Mouse (Mus musculus) C2C12 (cell line): Measurements from ENCODE around the gene Eef1a1. TPM values are rescaled to one million over a fixed set of nuclear protein-coding genes. Genes with fewer than 3 reads are reported as not detected.
"Not testable (repeated sequence)": the region's sequence is repeated elsewhere in the genome, so short reads cannot be mapped to it uniquely, and the experiment has no call there.

ENCODE experiments used
- H3K27me3 ChIP-seq: one replicate; pipeline ENCODE4 v1.6.1; 2011; ENCODE audit not compliant: control insufficient read depth, insufficient read depth, insufficient read length
- H3K36me3 ChIP-seq: one replicate; pipeline ENCODE4 v1.6.1; 2011; ENCODE audit not compliant: control insufficient read depth, insufficient read depth
- H3K4me3 ChIP-seq: one replicate; pipeline ENCODE4 v1.5.1; 2011; ENCODE audit warnings: mild to moderate bottlenecking, control low read depth; ENCODE audit not compliant: poor library complexity, insufficient read depth, severe bottlenecking
- H3K79me2 ChIP-seq: one replicate; pipeline ENCODE4 v1.6.1; 2011; ENCODE audit not compliant: control insufficient read depth, insufficient read depth
- H3K79me3 ChIP-seq: one replicate; pipeline ENCODE4 v1.6.1; 2011; ENCODE audit warnings: low read depth, control low read depth
- H3ac ChIP-seq: one replicate; pipeline ENCODE3; 2011; ENCODE audit warnings: low read depth; ENCODE audit not compliant: control insufficient read depth, insufficient read length
- CEBPB ChIP-seq: IDR thresholded peaks from one replicate; pipeline ENCODE4 v1.6.1; 2011; ENCODE audit warnings: low read depth, mild to moderate bottlenecking, control low read depth, moderate library complexity
- CTCF ChIP-seq: IDR thresholded peaks from one replicate; pipeline ENCODE4 v1.5.1; 2011; ENCODE audit not compliant: control insufficient read depth, insufficient read depth, insufficient read length
- FOSL1 ChIP-seq: IDR thresholded peaks from one replicate; pipeline ENCODE4 v1.8.0; 2011; ENCODE audit warnings: mild to moderate bottlenecking, low read length; ENCODE audit not compliant: poor library complexity, insufficient read depth, severe bottlenecking
- MAX ChIP-seq: IDR thresholded peaks from one replicate; pipeline ENCODE4 v1.6.1; 2011; ENCODE audit warnings: mild to moderate bottlenecking, control low read depth
- MYOD1 ChIP-seq: IDR thresholded peaks from one replicate; pipeline ENCODE4 v1.6.1; 2011; ENCODE audit warnings: low read depth; ENCODE audit not compliant: control insufficient read depth, insufficient read length
- MYOG ChIP-seq: IDR thresholded peaks from one replicate; pipeline ENCODE4 v1.6.1; 2011; ENCODE audit not compliant: control insufficient read depth, insufficient read length; ENCODE audit errors: extremely low read depth
- USF1 ChIP-seq: IDR thresholded peaks from one replicate; pipeline ENCODE4 v1.6.1; 2011; ENCODE audit warnings: low read depth, mild to moderate bottlenecking, control low read depth, moderate library complexity
- polyA plus RNA-seq: library from polyadenylated mRNA; unstranded; fragments of >200 nt; fragmentation: generic; extraction: Trizol; gene quantifications from one replicate; pipeline ENCODE4 v1.2.1, GENCODE M21; 2012; ENCODE audit warnings: missing spikeins

The Eef1a1 gene
- polyA plus RNA-seq, 1 experiment, result 7,691 TPM

DNA sequence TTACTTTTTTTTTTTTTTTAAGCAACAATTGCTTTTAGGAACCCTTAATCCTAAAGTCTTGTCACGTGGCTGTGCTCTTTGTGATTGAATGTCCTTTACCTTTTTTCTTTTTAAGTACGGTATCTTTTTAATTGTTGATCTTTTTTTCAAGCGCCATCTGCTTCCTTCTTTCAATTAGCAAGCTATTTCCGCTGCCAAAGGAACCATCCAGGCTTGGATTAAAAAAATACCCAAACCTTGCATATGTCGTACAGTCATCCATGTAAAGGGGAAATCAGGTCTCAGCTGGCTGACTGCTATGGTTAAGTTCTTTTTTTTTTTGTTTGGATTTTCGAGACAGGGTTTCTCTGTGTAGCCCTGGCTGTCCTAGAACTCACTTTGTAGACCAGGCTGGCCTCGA lies 4.2 kb upstream of the Eef1a1 start:
- Histone ChIP-seq H3K79me2 (no peaks in the 10 kb centered on the region), H3K79me3 (no peaks in the 10 kb centered on the region), H3K4me3 (no peak overlapping the region), H3K36me3 (no peaks in the 10 kb centered on the region), H3ac (no peak overlapping the region), H3K27me3 (no peaks in the 10 kb centered on the region)
- no peak for TF ChIP-seq USF1
- TF ChIP-seq MAX, result no peak
- TF ChIP-seq CTCF, result no peak
- no peak for TF ChIP-seq FOSL1
- no peak for TF ChIP-seq MYOD1
- no peak for TF ChIP-seq MYOG
- TF ChIP-seq CEBPB, result no peak

DNA sequence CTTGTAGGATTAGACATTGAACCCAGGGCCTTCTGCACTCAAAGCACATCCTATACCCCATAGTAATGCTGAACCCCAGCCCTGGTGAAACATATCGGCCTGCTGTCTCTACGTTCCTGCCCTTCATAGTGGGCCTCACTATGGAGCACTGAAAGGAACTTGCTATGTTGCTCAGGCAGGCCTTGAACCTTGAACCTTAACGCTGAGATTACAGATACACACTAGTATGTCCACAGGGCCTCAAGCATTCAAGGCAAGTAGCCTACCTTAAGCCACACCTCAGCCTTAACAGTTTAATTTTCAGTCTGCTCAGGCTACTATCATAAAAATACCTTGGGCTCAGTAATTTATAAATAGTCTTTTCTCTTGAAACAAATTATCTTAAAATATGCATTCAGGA lies 3.3 kb upstream of the Eef1a1 start:
- no peak for TF ChIP-seq MYOG
- no peak for TF ChIP-seq USF1
- no peak for TF ChIP-seq MAX
- TF ChIP-seq CTCF, result no peak
- TF ChIP-seq FOSL1, result no peak
- TF ChIP-seq CEBPB, result no peak
- no peak for TF ChIP-seq MYOD1
- Histone ChIP-seq H3K79me3 (no peaks in the 10 kb centered on the region), H3K79me2 (no peaks in the 10 kb centered on the region), H3K4me3 (no peak overlapping the region), H3ac (no peak overlapping the region), H3K27me3 (no peaks in the 10 kb centered on the region), H3K36me3 (no peaks in the 10 kb centered on the region)

DNA sequence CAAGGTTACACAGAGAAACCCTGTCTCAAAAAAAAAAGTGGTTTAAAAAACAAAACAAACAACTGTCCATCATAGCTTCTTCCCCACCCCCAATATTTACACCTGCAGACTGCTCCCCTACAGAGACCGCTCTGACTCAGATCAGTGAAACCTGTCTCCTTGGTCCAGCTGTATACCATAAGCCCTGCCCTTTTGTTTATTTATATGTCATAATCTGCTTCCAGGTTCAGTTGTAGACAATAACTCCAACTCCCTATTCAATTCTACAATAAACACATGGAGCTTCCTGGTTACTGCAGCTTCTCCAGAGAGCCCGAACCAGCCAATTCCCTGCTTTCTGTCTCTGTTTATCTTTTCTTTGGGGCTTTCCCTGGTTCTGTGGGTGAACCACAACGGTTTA lies 2.2 kb upstream of the Eef1a1 start:
- TF ChIP-seq CTCF, result no peak
- TF ChIP-seq USF1, result no peak
- TF ChIP-seq FOSL1, result no peak
- no peaks in the 10 kb centered on the region for H3K36me3 ChIP-seq
- no peak overlapping the region for H3K4me3 ChIP-seq
- H3K79me2 ChIP-seq, result no peaks in the 10 kb centered on the region
- no peaks in the 10 kb centered on the region for H3K27me3 ChIP-seq
- no peaks in the 10 kb centered on the region for H3K79me3 ChIP-seq
- H3ac ChIP-seq, result no peak overlapping the region

DNA sequence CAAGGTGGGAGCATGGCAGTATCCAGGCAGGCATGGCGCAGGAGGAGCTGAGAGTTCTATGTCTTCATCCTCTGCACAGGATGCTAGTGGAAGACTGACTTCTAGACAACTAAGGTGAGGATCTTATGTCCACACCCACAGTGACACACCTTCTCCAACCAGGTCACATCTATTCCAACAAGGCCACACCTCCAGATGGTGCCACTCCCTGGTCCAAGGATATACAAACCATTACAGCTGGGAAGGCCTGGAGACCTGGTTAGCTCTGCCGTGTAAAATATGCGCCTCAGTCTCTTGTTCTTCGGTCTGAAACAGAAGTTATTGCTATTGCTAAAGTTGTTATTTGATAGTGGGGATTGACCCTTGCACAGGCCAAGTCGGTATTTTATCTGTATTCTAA lies 930 bp downstream of the Eef1a1 start:
- H3K36me3 ChIP-seq, H3K4me3 ChIP-seq, H3K27me3 ChIP-seq, H3K79me3 ChIP-seq, H3ac ChIP-seq, H3K79me2 ChIP-seq: not testable (repeated sequence)

DNA sequence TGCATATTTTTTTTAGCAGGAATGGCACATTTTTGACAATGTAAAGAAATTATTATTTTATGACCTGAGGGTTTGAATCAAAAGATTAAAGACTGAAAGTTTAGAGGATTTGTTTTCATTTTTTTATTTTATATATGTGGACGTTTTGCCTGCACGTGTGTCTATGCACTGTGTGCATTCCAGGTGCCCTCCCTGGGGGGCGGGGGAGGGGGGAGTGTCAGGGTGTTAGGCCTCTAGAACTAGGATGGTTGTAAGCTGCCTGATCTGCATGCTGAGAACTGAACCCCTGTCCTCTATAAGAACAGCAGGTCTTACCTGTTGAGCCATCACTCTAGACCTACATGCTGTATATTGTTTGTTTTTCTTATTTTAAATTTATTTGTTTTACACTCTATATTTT lies 4.3 kb downstream of the Eef1a1 start:
- Histone ChIP-seq H3K36me3 (peaks cover 12% of the 10 kb centered on the region), H3K79me2 (peaks cover 19% of the 10 kb centered on the region), H3K79me3 (peaks cover 14% of the 10 kb centered on the region), H3ac (no peak overlapping the region), H3K4me3 (no peak overlapping the region), H3K27me3 (no peaks in the 10 kb centered on the region)
- TF ChIP-seq CEBPB (no peak), CTCF (no peak), USF1 (no peak), FOSL1 (no peak), MAX (no peak), MYOD1 (no peak), MYOG (no peak)

DNA sequence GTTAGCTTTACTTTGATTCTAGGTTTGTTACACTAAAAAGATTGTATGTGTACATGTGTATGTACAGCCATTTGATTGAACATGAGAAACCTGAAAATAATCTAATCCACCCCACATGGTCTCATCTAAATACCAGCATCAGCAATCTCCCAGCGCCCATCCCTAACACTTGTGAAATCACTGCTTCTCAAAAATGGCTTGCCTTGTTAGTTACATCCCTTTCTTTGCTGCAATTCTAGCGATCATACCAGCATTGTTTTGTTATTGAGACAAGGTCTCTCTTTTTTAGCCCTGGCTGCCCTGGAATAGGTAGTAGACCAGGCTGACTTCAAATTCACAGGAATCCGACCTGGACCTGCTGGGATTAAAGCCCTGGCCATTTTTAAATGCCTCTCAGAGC lies 6.6 kb downstream of the Eef1a1 start:
- TF ChIP-seq FOSL1 (no peak), USF1 (no peak), CEBPB (peak; percentile 38)
- H3K36me3 ChIP-seq, result peaks cover 33% of the 10 kb centered on the region
- peak overlapping the region; percentile 97 for H3ac ChIP-seq
- H3K4me3 ChIP-seq, result peak overlapping the region; percentile 34
- peaks cover 38% of the 10 kb centered on the region for H3K79me2 ChIP-seq
- H3K27me3 ChIP-seq, result no peaks in the 10 kb centered on the region
- peaks cover 31% of the 10 kb centered on the region for H3K79me3 ChIP-seq
